Mouse (Mus musculus): ENCODE data around the gene Map2k3. TPM values are rescaled to one million over a fixed set of nuclear protein-coding genes. Genes with fewer than 3 reads are reported as not detected.

Gene Map2k3
- total and polyA plus RNA-seq, 3 experiments: 73.2 to 132 (median 111) TPM

- TF ChIP-seq USF2 (IDR thresholded peaks at IDR 0.05; ENCODE audit: borderline replicate concordance in 1 of 2, insufficient read depth in 1 of 2, low read depth in 1 of 2, low read length in 2 of 2): peak; percentile 89 to 97
- TF ChIP-seq RAD21 (IDR thresholded peaks at IDR 0.05; ENCODE audit: low read depth, low read length): peak; percentile 78
- peak; percentile 99 for TF ChIP-seq MAX (IDR thresholded peaks at IDR 0.05; ENCODE audit: low read length)
- TF ChIP-seq MAFK (IDR thresholded peaks at IDR 0.05; ENCODE audit: borderline replicate concordance, low read depth, low read length): no peak
- TF ChIP-seq JUND (IDR thresholded peaks at IDR 0.05; ENCODE audit: low read depth, low read length): no peak
- TF ChIP-seq UBTF (IDR thresholded peaks at IDR 0.05; ENCODE audit: borderline replicate concordance, insufficient read depth, low read depth, low read length): no peak
- peak; percentile 99 for TF ChIP-seq MYC (IDR thresholded peaks at IDR 0.05; ENCODE audit: low read depth, low read length)
- peak; percentile 100 for TF ChIP-seq USF1 (IDR thresholded peaks at IDR 0.05; ENCODE audit: low read depth, low read length)
Measured at GRCm38 (mm10) chr11:60927264-60927663, 4.6 kb upstream of the Map2k3 start (continued).

- Histone ChIP-seq H3K9me3 (replicated peaks; ENCODE audit: insufficient read depth, low read length) (no peaks in the 10 kb centered on the region), H3K4me1 (ENCODE audit: control insufficient read depth in 1 of 2, insufficient read depth in 2 of 2, low read length in 2 of 2) (peaks cover 15 to 41% of the 10 kb centered on the region in 2 experiments), H3K27ac (ENCODE audit: control insufficient read depth, low read depth, low read length) (no peak overlapping the region; the same call in 1 of the 2 replicates), H3K36me3 (ENCODE audit: control insufficient read depth in 1 of 2, insufficient read depth in 2 of 2, low read length in 2 of 2) (peaks cover 0 to 26% of the 10 kb centered on the region in 2 experiments; a peak in 2 of 4 replicates), H3K4me3 (ENCODE audit: control insufficient read depth in 1 of 2, insufficient read depth in 1 of 2, low read depth in 2 of 2, low read length in 2 of 2) (peak overlapping the region; percentile 64 to 72), H3K9ac (ENCODE audit: control insufficient read depth, low read depth, low read length, poor library complexity, severe bottlenecking) (peak overlapping the region; percentile 73), H3K27me3 (ENCODE audit: control insufficient read depth in 1 of 2, insufficient read depth in 2 of 2, low read length in 2 of 2) (no peaks in the 10 kb centered on the region), H3K79me2 (ENCODE audit: control insufficient read depth, insufficient read depth, low read length, poor library complexity) (peaks cover 58% of the 10 kb centered on the region)
- peak; percentile 61 for DNase-seq (ENCODE audit: low read depth, low spot score)
- TF ChIP-seq SMC3 (IDR thresholded peaks at IDR 0.05; ENCODE audit: low read depth, low read length) (no peak), KAT2A (conservative IDR thresholded peaks at IDR 0.05; ENCODE audit: low read depth, low read length) (no peak), MEF2A (IDR thresholded peaks at IDR 0.05; ENCODE audit: extremely low read depth, insufficient replicate concordance, low read depth, low read length, poor library complexity, severe bottlenecking) (peak; percentile 31; the same call in 1 of the 2 replicates), ZKSCAN1 (IDR thresholded peaks at IDR 0.05; ENCODE audit: low read depth, low read length) (peak; percentile 75), GATA1 (IDR thresholded peaks at IDR 0.05; ENCODE audit: low read depth, low read length) (no peak), MAX (IDR thresholded peaks at IDR 0.05; ENCODE audit: low read length) (peak; percentile 79), RAD21 (IDR thresholded peaks at IDR 0.05; ENCODE audit: low read depth, low read length) (no peak), MAFK (IDR thresholded peaks at IDR 0.05; ENCODE audit: borderline replicate concordance, low read depth, low read length) (no peak), CTCF (IDR thresholded peaks at IDR 0.05 in 2 of 3, conservative IDR thresholded peaks at IDR 0.05 in 1 of 3; ENCODE audit: control insufficient read depth in 1 of 3, insufficient read depth in 1 of 3, low read depth in 2 of 3, low read length in 3 of 3, poor library complexity in 1 of 3, severe bottlenecking in 1 of 3) (no peak), MAZ (IDR thresholded peaks at IDR 0.05; ENCODE audit: low read depth, low read length) (no peak; the same call in 1 of the 2 replicates), USF2 (IDR thresholded peaks at IDR 0.05; ENCODE audit: borderline replicate concordance in 1 of 2, insufficient read depth in 1 of 2, low read depth in 1 of 2, low read length in 2 of 2) (no peak), ELF1 (IDR thresholded peaks at IDR 0.05; ENCODE audit: low read depth, low read length) (no peak), MYC (IDR thresholded peaks at IDR 0.05; ENCODE audit: low read depth, low read length) (peak; percentile 75), CHD2 (IDR thresholded peaks at IDR 0.05; ENCODE audit: low read length) (no peak), SIN3A (IDR thresholded peaks at IDR 0.05; ENCODE audit: low read length) (peak; percentile 16; the same call in 1 of the 2 replicates), MXI1 (IDR thresholded peaks at IDR 0.05; ENCODE audit: low read depth, low read length) (0 out of 2 replicates have a peak, but pooled peaks have one; percentile 47), MYB (IDR thresholded peaks at IDR 0.05; ENCODE audit: low read depth, low read length) (no peak), GABPA (IDR thresholded peaks at IDR 0.05; ENCODE audit: low read depth, low read length) (no peak), POLR2AphosphoS5 (IDR thresholded peaks at IDR 0.05; ENCODE audit: borderline replicate concordance, low read depth, low read length) (no peak), TAL1 (IDR thresholded peaks at IDR 0.05; ENCODE audit: low read length) (no peak), TCF12 (IDR thresholded peaks at IDR 0.05; ENCODE audit: low read depth, low read length) (no peak), CHD1 (IDR thresholded peaks at IDR 0.05; ENCODE audit: low read depth, low read length) (no peak), HCFC1 (IDR thresholded peaks at IDR 0.05; ENCODE audit: low read depth, low read length) (no peak), USF1 (IDR thresholded peaks at IDR 0.05; ENCODE audit: low read depth, low read length) (peak; percentile 78), NELFE (IDR thresholded peaks at IDR 0.05; ENCODE audit: low read depth, low read length) (no peak), E2F4 (IDR thresholded peaks at IDR 0.05; ENCODE audit: borderline replicate concordance, low read depth, low read length) (no peak), BHLHE40 (IDR thresholded peaks at IDR 0.05; ENCODE audit: borderline replicate concordance, low read depth, low read length) (peak; percentile 57; the same call in 1 of the 2 replicates), NRF1 (IDR thresholded peaks at IDR 0.05; ENCODE audit: insufficient read depth, low read depth, low read length, poor library complexity, severe bottlenecking) (no peak), POLR2A (IDR thresholded peaks at IDR 0.05; ENCODE audit: control insufficient read depth in 1 of 2, insufficient read depth in 1 of 2, low read depth in 1 of 2, low read length in 2 of 2, poor library complexity in 1 of 2) (no peak), ZNF384 (IDR thresholded peaks at IDR 0.05; ENCODE audit: low read depth, low read length) (no peak), POLR2AphosphoS2 (IDR thresholded peaks at IDR 0.05; ENCODE audit: low read length) (no peak)
Measured at GRCm38 (mm10) chr11:60930724-60931281, 1.0 kb upstream of the Map2k3 start.
